Mouse (Mus musculus): Measurements from ENCODE around the gene Foxf2. TPM values are rescaled to one million over a fixed set of nuclear protein-coding genes. Genes with fewer than 3 reads are reported as not detected.

Gene Foxf2
- polyA plus RNA-seq, 1 experiment from 2014 or later: 7.4 TPM

DNA sequence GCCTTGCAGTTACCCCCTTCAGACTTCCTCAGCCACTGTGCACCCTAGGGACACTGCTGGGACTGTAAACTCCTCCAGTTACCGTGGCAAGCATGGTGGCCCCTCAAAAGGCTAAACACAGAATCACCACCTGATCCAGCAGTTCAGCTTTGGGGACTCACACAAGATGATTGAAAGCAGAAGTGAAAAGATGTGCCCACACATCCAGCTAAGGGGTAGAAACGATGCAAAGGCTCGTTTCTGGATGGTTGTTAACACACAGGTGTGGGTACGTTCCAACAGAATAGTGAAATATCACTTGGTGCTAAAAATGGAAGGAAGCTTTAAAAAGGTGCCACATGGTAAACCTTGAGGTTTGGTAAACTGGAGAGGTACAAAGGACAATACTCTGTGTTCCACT, 32.6 kb downstream of the Foxf2 start:
- Histone ChIP-seq H3K4me2 (replicated peaks) (no peak overlapping the region), H3K27me3 (replicated peaks) (no peaks in the 10 kb centered on the region), H3K36me3 (no peaks in the 10 kb centered on the region), H3K4me3 (no peak overlapping the region), H3K27ac (no peak overlapping the region), H3K4me1 (no peaks in the 10 kb centered on the region), H3K9ac (no peak overlapping the region), H3K9me3 (no peaks in the 10 kb centered on the region)
- no peak for ATAC-seq (ENCODE audit: low FRiP score, low read depth)
- WGBS: 85% methylated on average over 4 of the region's 4 CpGs

DNA sequence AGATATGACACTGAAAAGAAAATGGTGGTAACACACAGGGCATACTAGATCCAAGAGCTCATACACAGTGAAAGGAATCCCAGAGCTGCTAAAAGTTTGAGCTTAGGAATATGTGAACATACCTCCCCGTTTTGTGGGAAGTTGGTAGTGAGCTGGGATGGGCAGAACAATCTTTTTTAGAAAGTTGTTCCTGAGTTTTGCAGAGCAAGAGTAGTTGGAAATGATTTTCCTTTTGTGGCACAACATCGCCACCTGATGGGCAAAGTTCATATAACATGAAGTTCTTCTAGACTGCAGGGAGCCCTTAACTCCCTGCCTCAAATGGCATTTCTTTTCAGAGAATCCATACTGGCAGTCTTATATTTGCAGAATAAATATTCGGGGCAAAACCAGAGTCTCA, 33.3 kb downstream of the Foxf2 start:
- WGBS: 3% methylated on average over 3 of the region's 3 CpGs
- H3K9me3 ChIP-seq: no peaks in the 10 kb centered on the region
- no peaks in the 10 kb centered on the region for H3K36me3 ChIP-seq
- no peaks in the 10 kb centered on the region for H3K27me3 ChIP-seq (replicated peaks)
- no peak overlapping the region for H3K9ac ChIP-seq
- H3K27ac ChIP-seq: no peak overlapping the region
- ATAC-seq (ENCODE audit: low FRiP score, low read depth): no peak
- H3K4me3 ChIP-seq: no peak overlapping the region
- no peaks in the 10 kb centered on the region for H3K4me1 ChIP-seq
- no peak overlapping the region for H3K4me2 ChIP-seq (replicated peaks)

DNA sequence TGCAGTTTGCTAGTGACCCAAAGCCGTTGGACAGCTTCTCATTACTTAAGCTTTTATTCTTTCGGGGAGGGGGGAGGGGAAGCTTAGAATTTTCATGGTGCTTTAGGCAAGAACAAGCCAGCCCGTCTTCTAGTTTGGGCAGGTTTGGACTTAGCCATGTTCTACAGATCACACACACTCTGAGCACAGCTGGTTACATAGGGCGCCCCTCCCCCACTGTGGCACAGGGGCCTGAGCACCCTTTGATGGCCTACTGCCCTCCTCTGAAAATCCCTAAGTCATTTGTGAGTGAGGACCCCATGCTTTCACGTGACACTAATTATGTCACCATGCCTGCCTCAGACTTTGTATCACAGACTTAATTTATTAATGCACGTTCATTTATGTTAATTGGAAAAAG, 35.6 kb downstream of the Foxf2 start:
- H3K9ac ChIP-seq: no peak overlapping the region
- H3K36me3 ChIP-seq: no peaks in the 10 kb centered on the region
- H3K9me3 ChIP-seq: no peaks in the 10 kb centered on the region
- no peak overlapping the region for H3K27ac ChIP-seq
- 56% methylated on average over 6 of the region's 6 CpGs for WGBS
- no peak overlapping the region for H3K4me3 ChIP-seq
- H3K4me2 ChIP-seq (replicated peaks): no peak overlapping the region
- ATAC-seq (ENCODE audit: low FRiP score, low read depth): no peak
- H3K27me3 ChIP-seq (replicated peaks): no peaks in the 10 kb centered on the region
- no peaks in the 10 kb centered on the region for H3K4me1 ChIP-seq

GRCm38 (mm10) chr13:31665376-31665775, 39.8 kb downstream of the Foxf2 start:
- no peaks in the 10 kb centered on the region for H3K9me3 ChIP-seq
- no peak overlapping the region for H3K9ac ChIP-seq
- H3K27ac ChIP-seq: no peak overlapping the region
- WGBS: 71% methylated on average over 6 of the region's 6 CpGs
- no peaks in the 10 kb centered on the region for H3K27me3 ChIP-seq (replicated peaks)
- H3K4me1 ChIP-seq: no peaks in the 10 kb centered on the region
- H3K36me3 ChIP-seq: no peaks in the 10 kb centered on the region
- no peak overlapping the region for H3K4me3 ChIP-seq
- no peak overlapping the region for H3K4me2 ChIP-seq (replicated peaks)
- ATAC-seq (ENCODE audit: low FRiP score, low read depth): no peak

DNA sequence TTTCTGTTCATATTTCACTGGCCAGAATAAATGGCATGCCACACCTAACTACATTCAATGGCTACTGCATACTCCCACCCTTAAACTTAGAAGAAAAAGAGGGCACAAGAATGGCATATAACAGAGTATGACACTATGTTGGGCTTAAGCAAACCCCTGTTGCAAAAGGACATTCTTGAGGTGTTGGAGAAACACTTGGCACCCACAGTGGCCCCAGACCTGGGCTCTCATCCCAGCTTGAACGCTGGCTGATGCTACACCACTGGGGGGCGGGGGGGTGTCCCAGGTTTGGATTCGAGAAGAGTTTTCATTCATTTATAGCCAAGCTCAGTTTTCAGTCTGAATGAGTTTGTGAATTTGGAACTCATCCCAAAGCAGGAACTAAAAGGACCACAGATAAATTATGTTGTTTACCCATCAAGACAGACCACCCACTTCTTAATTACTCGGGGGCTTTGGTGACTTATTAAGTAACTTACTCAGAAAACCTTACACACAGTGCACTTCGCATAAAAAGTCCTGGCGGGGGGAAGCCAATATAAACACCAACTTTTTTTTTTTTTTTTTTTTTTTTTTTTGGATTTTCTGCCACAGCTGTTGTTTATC, 42.4 kb downstream of the Foxf2 start:
- Histone ChIP-seq H3K36me3 (no peaks in the 10 kb centered on the region), H3K4me3 (no peak overlapping the region), H3K27me3 (replicated peaks) (no peaks in the 10 kb centered on the region), H3K27ac (no peak overlapping the region), H3K9ac (no peak overlapping the region), H3K9me3 (no peaks in the 10 kb centered on the region), H3K4me1 (0 out of 2 replicates have a peak, but pooled peaks cover 3% of the 10 kb centered on the region), H3K4me2 (replicated peaks) (no peak overlapping the region)
- 70% methylated on average over 6 of the region's 6 CpGs for WGBS
- ATAC-seq (ENCODE audit: low FRiP score, low read depth): no peak

DNA sequence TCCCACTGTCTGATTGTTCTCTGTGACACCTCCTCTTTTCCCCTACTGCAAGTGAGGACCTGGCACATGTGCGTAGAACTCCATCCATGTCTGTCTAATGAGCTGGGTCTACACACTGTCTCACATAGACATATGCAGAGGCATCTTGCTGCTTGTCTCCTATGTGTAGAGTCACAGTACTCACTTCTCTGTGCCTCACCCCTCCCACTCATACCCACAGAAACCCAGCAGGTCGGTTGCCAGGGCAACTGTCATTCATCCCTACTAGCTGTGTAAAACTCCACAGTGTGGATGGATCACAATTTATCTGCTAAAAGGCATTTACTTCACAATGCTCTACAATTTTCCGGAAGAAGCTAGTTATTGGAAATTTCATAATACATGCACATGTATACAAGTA, 46.5 kb downstream of the Foxf2 start:
- ATAC-seq (ENCODE audit: low FRiP score, low read depth): no peak
- Histone ChIP-seq H3K4me1 (0 out of 2 replicates have a peak, but pooled peaks cover 3% of the 10 kb centered on the region), H3K4me3 (no peak overlapping the region), H3K27me3 (replicated peaks) (no peaks in the 10 kb centered on the region), H3K9me3 (no peaks in the 10 kb centered on the region), H3K9ac (no peak overlapping the region), H3K36me3 (no peaks in the 10 kb centered on the region), H3K27ac (no peak overlapping the region), H3K4me2 (replicated peaks) (no peak overlapping the region)
- WGBS: 89% methylated on average over 3 of the region's 3 CpGs

Small RNAs within 50 kb of the gene (microRNA-seq; reads per million reads assigned to microRNA genes)
- gene Gm27516: not detected

Other genes with a start within 250 kb of the Foxf2 start
- gene Foxq1, start 69.7 kb upstream of the Foxf2 start, polyA plus RNA-seq (2016; fragmentation: Nextera tagmentation; extraction: Ambion mirVana): 3.1 and 3.5 TPM in 2 replicates
- gene A530084C06Rik, start 66.5 kb upstream of the Foxf2 start, polyA plus RNA-seq (2016; fragmentation: Nextera tagmentation; extraction: Ambion mirVana): not detected in 2 replicates
- gene Foxc1, start 180.8 kb downstream of the Foxf2 start, polyA plus RNA-seq (2016; fragmentation: Nextera tagmentation; extraction: Ambion mirVana): 6.9 and 7.7 TPM in 2 replicates

Measured in neural tube, embryonic 12.5 days (tissue).